Mouse (Mus musculus): ENCODE measurements around the gene Hmg20b. TPM values are rescaled to one million over a fixed set of nuclear protein-coding genes. Genes with fewer than 3 reads are reported as not detected.

Hmg20b gene
- polyA plus RNA-seq, 2 experiments = 92.9 to 135 TPM

DNA sequence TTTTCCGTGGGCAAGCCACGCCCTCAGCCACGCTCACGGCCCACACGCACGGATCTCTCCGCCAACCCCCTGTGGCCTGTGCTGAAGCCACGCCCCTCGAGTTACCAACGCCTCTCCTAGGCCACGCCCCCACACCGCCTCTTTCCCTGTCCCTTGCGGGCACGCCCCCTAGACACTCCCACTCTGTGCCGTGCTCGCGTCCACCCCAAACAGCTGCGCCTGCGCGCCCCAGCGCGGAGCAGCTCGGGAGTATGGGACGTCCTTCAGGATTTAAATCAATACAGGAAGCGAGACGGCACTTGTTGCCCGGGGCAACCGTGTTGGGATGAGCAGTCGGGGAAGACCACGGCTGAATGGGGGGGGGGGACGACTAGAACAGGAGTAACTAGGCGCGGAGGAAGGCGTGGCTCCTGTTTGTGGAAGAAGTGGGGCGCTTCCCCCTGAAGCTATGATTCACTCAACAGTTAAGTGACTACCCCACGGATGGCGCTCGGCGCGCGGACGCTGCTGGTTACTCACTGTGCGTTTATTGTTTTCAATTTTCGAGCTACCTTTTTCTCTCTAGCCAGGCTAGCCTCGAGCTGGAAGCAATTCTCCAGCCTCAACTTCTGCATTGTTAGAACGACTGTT is 28.4 kb upstream of the Hmg20b start:
- Histone ChIP-seq H3K4me1 (ENCODE audit: control insufficient read depth, insufficient read depth, low read length) (peaks cover 15% of the 10 kb centered on the region), H3K4me3 (replicated peaks; ENCODE audit: low read length) (peak overlapping the region; percentile 89), H3K9me3 (ENCODE audit: control insufficient read depth, low read length) (no peaks in the 10 kb centered on the region), H3K4me2 (replicated peaks; ENCODE audit: low read depth, low read length, severe bottlenecking) (peak overlapping the region; percentile 85), H3K27me3 (ENCODE audit: control insufficient read depth, insufficient read depth, low read length) (no peaks in the 10 kb centered on the region), H3K36me3 (ENCODE audit: control insufficient read depth, insufficient read depth, low read length) (peaks cover 14% of the 10 kb centered on the region), H3K27ac (replicated peaks; ENCODE audit: low read depth, low read length) (peak overlapping the region; percentile 55; the same call in 1 of the 2 replicates), H3K9ac (ENCODE audit: low read depth, low read length, severe bottlenecking) (peak overlapping the region; percentile 89)
- 0 out of 2 replicates have a peak, but pooled peaks have one; percentile 52 for TF ChIP-seq POLR2A (IDR thresholded peaks at IDR 0.05; ENCODE audit: borderline replicate concordance, extremely low read depth, insufficient read depth, insufficient read length)
- DNase-seq (ENCODE audit: low spot score) = peak; percentile 100
- under 1% methylated on average over 41 of the region's 46 CpGs for WGBS
- peak; percentile 95 for ATAC-seq (ENCODE audit: low FRiP score, low read depth)

DNA sequence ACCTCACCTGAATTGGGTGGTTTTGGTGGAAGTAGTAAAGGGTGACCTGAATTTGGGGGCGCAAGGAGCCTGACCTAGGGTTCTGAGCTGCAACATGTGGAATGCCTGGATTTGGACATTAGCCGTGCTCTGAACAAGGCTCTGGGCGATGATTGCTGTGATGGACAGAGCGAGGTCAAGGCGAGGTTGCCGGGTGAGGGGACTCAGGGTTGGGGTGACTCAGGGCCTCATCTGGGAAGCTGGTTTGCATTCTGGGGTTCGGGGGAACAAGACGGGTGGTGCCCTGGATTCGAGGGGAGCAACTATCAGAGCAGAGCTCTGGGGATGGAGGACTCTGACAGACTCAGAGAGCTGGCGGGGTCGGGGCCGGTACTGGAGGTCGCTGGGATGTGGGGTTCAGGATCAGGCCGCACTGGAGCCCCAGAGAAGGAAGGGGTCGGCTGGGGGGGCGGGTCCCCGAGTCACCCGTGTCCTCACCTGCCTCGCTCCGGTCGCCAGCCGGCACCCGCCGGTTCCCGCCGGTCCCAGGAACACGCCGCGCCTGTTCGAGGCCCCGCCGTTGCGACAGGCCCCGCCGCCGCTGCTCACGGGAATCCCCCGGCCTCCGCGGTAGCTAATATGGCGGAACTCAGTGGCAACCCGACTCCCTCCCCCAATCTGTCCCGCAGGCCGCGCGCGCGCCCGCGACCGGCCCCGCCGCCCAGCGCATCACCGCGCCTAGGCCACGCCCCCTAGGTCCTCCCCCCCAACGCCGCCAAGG is 27.7 kb upstream of the Hmg20b start, which contains the start of gene Fzr1:
Fzr1 (minus strand) TSS at position 724 of the 760 bp plus-strand sequence.
- peak within 1 kb of the TSS; percentile 55; the same call in 1 of the 2 replicates for H3K27ac ChIP-seq (replicated peaks; ENCODE audit: low read depth, low read length)
- peak; percentile 29 for DNase-seq (ENCODE audit: low spot score)
- peaks cover 20% of the 10 kb centered on the region for H3K36me3 ChIP-seq (ENCODE audit: control insufficient read depth, insufficient read depth, low read length)
- no peaks in the 10 kb centered on the region for H3K9me3 ChIP-seq (ENCODE audit: control insufficient read depth, low read length)
- H3K27me3 ChIP-seq (ENCODE audit: control insufficient read depth, insufficient read depth, low read length) = no peaks in the 10 kb centered on the region
- ATAC-seq (ENCODE audit: low FRiP score, low read depth) = peak; percentile 20
- 0 out of 2 replicates have a peak, but pooled peaks have one; percentile 51 for TF ChIP-seq POLR2A (IDR thresholded peaks at IDR 0.05; ENCODE audit: borderline replicate concordance, extremely low read depth, insufficient read depth, insufficient read length)
- peak within 1 kb of the TSS; percentile 89 for H3K9ac ChIP-seq (ENCODE audit: low read depth, low read length, severe bottlenecking)
- peak within 1 kb of the TSS; percentile 89 for H3K4me3 ChIP-seq (replicated peaks; ENCODE audit: low read length)
- peak within 1 kb of the TSS; percentile 85 for H3K4me2 ChIP-seq (replicated peaks; ENCODE audit: low read depth, low read length, severe bottlenecking)
- WGBS = under 1% methylated on average over 24 of the region's 59 CpGs
- peaks cover 15% of the 10 kb centered on the region for H3K4me1 ChIP-seq (ENCODE audit: control insufficient read depth, insufficient read depth, low read length)

DNA sequence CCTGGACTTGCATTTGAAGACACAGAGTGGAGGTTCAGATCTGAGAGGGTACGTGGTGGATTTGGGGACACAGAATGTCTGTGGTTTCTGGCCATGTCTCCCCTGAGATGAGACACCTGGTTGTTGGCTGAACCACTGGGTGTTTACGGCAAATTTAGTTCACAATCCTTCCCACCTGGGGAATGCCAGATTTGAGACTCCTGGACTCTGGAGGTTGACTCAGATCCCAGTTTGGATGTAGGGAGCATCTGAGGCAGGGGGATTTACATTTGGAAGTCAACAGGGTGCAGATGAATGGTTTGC is 27.0 kb upstream of the Hmg20b start:
- DNase-seq (ENCODE audit: low spot score) = no peak
- H3K27me3 ChIP-seq (ENCODE audit: control insufficient read depth, insufficient read depth, low read length) = no peaks in the 10 kb centered on the region
- no peak for TF ChIP-seq POLR2A (IDR thresholded peaks at IDR 0.05; ENCODE audit: borderline replicate concordance, extremely low read depth, insufficient read depth, insufficient read length)
- H3K36me3 ChIP-seq (ENCODE audit: control insufficient read depth, insufficient read depth, low read length) = peaks cover 25% of the 10 kb centered on the region
- 44% methylated on average over 2 of the region's 2 CpGs for WGBS
- H3K9ac ChIP-seq (ENCODE audit: low read depth, low read length, severe bottlenecking) = peak overlapping the region; percentile 89
- H3K27ac ChIP-seq (replicated peaks; ENCODE audit: low read depth, low read length) = no peak overlapping the region
- H3K4me1 ChIP-seq (ENCODE audit: control insufficient read depth, insufficient read depth, low read length) = peaks cover 15% of the 10 kb centered on the region
- peak overlapping the region; percentile 85 for H3K4me2 ChIP-seq (replicated peaks; ENCODE audit: low read depth, low read length, severe bottlenecking)
- no peaks in the 10 kb centered on the region for H3K9me3 ChIP-seq (ENCODE audit: control insufficient read depth, low read length)
- peak overlapping the region; percentile 89 for H3K4me3 ChIP-seq (replicated peaks; ENCODE audit: low read length)
- ATAC-seq (ENCODE audit: low FRiP score, low read depth) = no peak

DNA sequence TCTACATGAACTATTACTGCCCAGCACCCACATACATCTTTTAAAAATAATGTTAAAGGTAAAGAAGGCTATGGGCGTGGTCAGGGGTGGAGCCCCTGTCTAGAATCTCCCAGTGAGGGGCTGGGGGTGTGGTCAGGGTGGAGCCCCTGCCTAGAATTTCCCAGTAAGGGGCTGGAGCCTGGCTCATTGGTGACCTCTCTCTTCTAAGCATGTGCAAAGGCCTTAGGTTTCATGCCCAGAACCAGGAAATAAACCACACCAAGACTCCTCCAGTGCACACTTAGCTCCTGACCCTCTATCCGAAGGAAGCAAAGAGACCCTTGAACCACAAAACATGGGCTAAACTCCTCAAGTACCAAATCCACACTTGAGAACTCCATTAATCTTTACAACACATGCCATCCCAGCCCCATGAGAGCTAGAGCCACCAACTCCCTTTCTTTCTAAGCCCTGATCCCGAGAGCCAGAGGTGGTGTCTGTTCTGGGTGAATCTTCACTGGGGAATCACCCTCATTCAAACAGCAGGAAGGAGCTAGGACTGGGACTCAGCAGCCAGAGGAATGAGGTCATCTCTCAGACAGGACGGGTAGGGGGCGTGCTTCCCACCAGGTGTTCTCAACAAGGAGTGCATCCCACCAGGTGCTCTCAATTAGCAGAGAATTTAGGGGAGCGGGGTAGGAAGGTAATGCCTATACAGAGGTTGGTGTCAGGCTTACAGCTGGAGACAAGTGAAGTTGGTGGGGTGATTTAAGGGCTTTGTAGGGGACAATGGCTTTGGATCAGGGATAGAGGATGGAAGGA is 26.5 kb upstream of the Hmg20b start:
- DNase-seq (ENCODE audit: low spot score) (no peak), ATAC-seq (ENCODE audit: low FRiP score, low read depth) (no peak)
- Histone ChIP-seq H3K9ac (ENCODE audit: low read depth, low read length, severe bottlenecking) (peak overlapping the region; percentile 89), H3K27me3 (ENCODE audit: control insufficient read depth, insufficient read depth, low read length) (no peaks in the 10 kb centered on the region), H3K4me3 (replicated peaks; ENCODE audit: low read length) (peak overlapping the region; percentile 89), H3K36me3 (ENCODE audit: control insufficient read depth, insufficient read depth, low read length) (peaks cover 31% of the 10 kb centered on the region), H3K9me3 (ENCODE audit: control insufficient read depth, low read length) (no peaks in the 10 kb centered on the region), H3K4me2 (replicated peaks; ENCODE audit: low read depth, low read length, severe bottlenecking) (peak overlapping the region; percentile 85), H3K27ac (replicated peaks; ENCODE audit: low read depth, low read length) (no peak overlapping the region), H3K4me1 (ENCODE audit: control insufficient read depth, insufficient read depth, low read length) (peaks cover 15% of the 10 kb centered on the region)
- no peak for TF ChIP-seq POLR2A (IDR thresholded peaks at IDR 0.05; ENCODE audit: borderline replicate concordance, extremely low read depth, insufficient read depth, insufficient read length)
- WGBS = 33% methylated on average over 6 of the region's 6 CpGs

DNA sequence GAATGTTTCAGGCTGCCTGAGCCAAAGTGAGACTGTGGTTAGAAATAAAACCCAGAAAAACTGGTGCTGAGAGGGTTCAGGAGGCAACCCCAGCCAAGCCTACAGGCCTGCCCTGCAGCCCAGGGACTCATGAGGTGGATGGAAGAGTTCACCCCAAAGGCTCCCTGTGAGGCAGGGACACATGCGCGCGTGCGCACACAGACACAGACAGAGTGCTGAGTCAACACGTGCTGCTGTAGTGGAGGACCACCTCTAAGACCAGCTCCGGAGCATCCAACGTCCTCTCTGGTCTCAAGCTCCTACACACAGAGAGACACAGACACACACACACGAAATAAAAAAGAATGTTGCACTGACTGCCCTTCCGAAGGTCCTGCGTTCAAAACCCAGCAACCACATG is 25.0 kb upstream of the Hmg20b start:
- no peak overlapping the region for H3K4me3 ChIP-seq (replicated peaks; ENCODE audit: low read length)

More for the DNA sequence above, 25.0 kb upstream of the Hmg20b start:
- no peak overlapping the region for H3K9ac ChIP-seq (ENCODE audit: low read depth, low read length, severe bottlenecking)
- H3K27me3 ChIP-seq (ENCODE audit: control insufficient read depth, insufficient read depth, low read length) = no peaks in the 10 kb centered on the region
- no peak overlapping the region for H3K4me2 ChIP-seq (replicated peaks; ENCODE audit: low read depth, low read length, severe bottlenecking)
- H3K27ac ChIP-seq (replicated peaks; ENCODE audit: low read depth, low read length) = no peak overlapping the region
- no peak for TF ChIP-seq POLR2A (IDR thresholded peaks at IDR 0.05; ENCODE audit: borderline replicate concordance, extremely low read depth, insufficient read depth, insufficient read length)
- H3K4me1 ChIP-seq (ENCODE audit: control insufficient read depth, insufficient read depth, low read length) = peaks cover 15% of the 10 kb centered on the region
- 93% methylated on average over 10 of the region's 10 CpGs for WGBS
- DNase-seq (ENCODE audit: low spot score) (no peak), ATAC-seq (ENCODE audit: low FRiP score, low read depth) (no peak)
- no peaks in the 10 kb centered on the region for H3K9me3 ChIP-seq (ENCODE audit: control insufficient read depth, low read length)
- peaks cover 45% of the 10 kb centered on the region for H3K36me3 ChIP-seq (ENCODE audit: control insufficient read depth, insufficient read depth, low read length)

Data from limb, embryonic 14.5 days (tissue).